In genomic region chr5:88960342-88961105, GRCm38 (mm10) we compare ENCODE assay signal across 20 mouse cellular contexts.
DNase-seq lines count a peak whose midpoint lies in the region; ATAC-seq and TF ChIP-seq lines count a peak whose summit lies in the region.
"Had no signal": no experiment of that assay in that cellular context is flagged by ENCODE, and none has a peak within 500 bp of the region (broad histone marks: within the 10 kb centered on the region; RNA-seq: fewer than 3 reads in every experiment).

No protein-coding gene starts in this region.

- H3K4me1 ChIP-seq in heart, embryonic 12.5 days (replicated peaks), result peaks cover 17% of the 10 kb centered on the region
- H3K4me1 ChIP-seq in heart, embryonic 10.5 days, result peaks cover 15% of the 10 kb centered on the region; the same call in 1 of the 2 replicates
- H3K4me1 ChIP-seq: hindbrain, embryonic 13.5 days; limb, embryonic 10.5 days; midbrain, embryonic 12.5 days; neural tube, embryonic 12.5 days had no signal

- H3K4me2 ChIP-seq in heart, embryonic 12.5 days, result no peak overlapping the region
- H3K4me2 ChIP-seq: hindbrain, embryonic 13.5 days; liver, embryonic 13.5 days; lung, embryonic 15.5 days; midbrain, embryonic 12.5 days; neural tube, embryonic 12.5 days had no signal

- WGBS in heart, embryonic 12.5 days, result 55% methylated on average over 5 of the region's 5 CpGs
- 71% methylated on average over 5 of the region's 5 CpGs for WGBS in heart, embryonic 10.5 days

- no peaks in the 10 kb centered on the region for H3K27me3 ChIP-seq in heart, embryonic 12.5 days (replicated peaks)
- no peaks in the 10 kb centered on the region for H3K27me3 ChIP-seq in heart, embryonic 10.5 days (ENCODE audit: insufficient read depth, poor library complexity, severe bottlenecking)
- H3K27me3 ChIP-seq: hindbrain, embryonic 13.5 days; liver, embryonic 13.5 days; lung, embryonic 15.5 days; midbrain, embryonic 12.5 days; neural tube, embryonic 12.5 days had no signal

- no peak for TF ChIP-seq CTCF in brain, embryonic 14.5 days (IDR thresholded peaks at IDR 0.05; ENCODE audit: borderline replicate concordance, extremely low read depth, insufficient read depth, insufficient read length)

- H3K4me3 ChIP-seq in heart, embryonic 12.5 days, result no peak overlapping the region
- H3K4me3 ChIP-seq in heart, embryonic 10.5 days, result no peak overlapping the region
- H3K4me3 ChIP-seq: hindbrain, embryonic 13.5 days; limb, embryonic 10.5 days; liver, embryonic 13.5 days; lung, embryonic 15.5 days; midbrain, embryonic 12.5 days; neural tube, embryonic 12.5 days had no signal

- no peaks in the 10 kb centered on the region for H3K36me3 ChIP-seq in heart, embryonic 12.5 days
- H3K36me3 ChIP-seq in heart, embryonic 10.5 days, result no peaks in the 10 kb centered on the region
- H3K36me3 ChIP-seq: hindbrain, embryonic 13.5 days; limb, embryonic 10.5 days; liver, embryonic 13.5 days; lung, embryonic 15.5 days; midbrain, embryonic 12.5 days; neural tube, embryonic 12.5 days had no signal

- no peak for TF ChIP-seq POLR2A in brain, embryonic 14.5 days (IDR thresholded peaks at IDR 0.05; ENCODE audit: borderline replicate concordance, extremely low read depth, insufficient read depth, insufficient read length, poor library complexity, severe bottlenecking)

- no peak for ATAC-seq in heart, embryonic 12.5 days (ENCODE audit: insufficient number of reproducible peaks, low FRiP score)
- ATAC-seq: inflammation-experienced regulatory T-cells, adult 6 months had no signal

- no peak for DNase-seq in heart, embryonic 10.5 days (ENCODE audit: low spot score)
- peak; percentile 44 for DNase-seq in kidney, adult 9 months
- no peak for DNase-seq in kidney, postnatal 14 days
- DNase-seq in brain, adult 2 months (ENCODE audit: low read depth, low spot score), result peak; percentile 54
- peak; percentile 34 for DNase-seq in brain, embryonic 14.5 days (ENCODE audit: low read depth)
- no peak for DNase-seq in urinary bladder, postnatal 4 days (ENCODE audit: low spot score in 2 of 2)
- DNase-seq: adrenal gland, adult 2 months; cerebellum, adult 11 months; cerebellum, postnatal 10 days; gastrocnemius, postnatal 36 days; liver, embryonic 13.5 days; spleen, adult 18-20 months; thymus, postnatal 25 days had no signal

- no peaks in the 10 kb centered on the region for H3K9me3 ChIP-seq in heart, embryonic 12.5 days (replicated peaks)
- H3K9me3 ChIP-seq in heart, embryonic 10.5 days, result no peaks in the 10 kb centered on the region
- H3K9me3 ChIP-seq: hindbrain, embryonic 13.5 days; limb, embryonic 10.5 days; liver, embryonic 13.5 days; lung, embryonic 15.5 days; midbrain, embryonic 12.5 days; neural tube, embryonic 12.5 days had no signal

- H3K9ac ChIP-seq in heart, embryonic 12.5 days, result no peak overlapping the region
- H3K9ac ChIP-seq: hindbrain, embryonic 13.5 days; liver, embryonic 13.5 days; lung, embryonic 15.5 days; midbrain, embryonic 12.5 days; neural tube, embryonic 12.5 days had no signal

- peak overlapping the region; percentile 1; the same call in 1 of the 2 replicates for H3K27ac ChIP-seq in heart, embryonic 12.5 days (ENCODE audit: poor library complexity, severe bottlenecking)
- H3K27ac ChIP-seq in heart, embryonic 10.5 days, result no peak overlapping the region
- H3K27ac ChIP-seq: hindbrain, embryonic 13.5 days; limb, embryonic 10.5 days; liver, embryonic 13.5 days; lung, embryonic 15.5 days; midbrain, embryonic 12.5 days; neural tube, embryonic 12.5 days had no signal

Comparison
In these comparisons a context has a peak if more than half of its experiments do, and no peak if none do; other contexts are left out.
1. DNase-seq: peak in kidney, adult 9 months (single experiment), brain, adult 2 months (single experiment) and brain, embryonic 14.5 days (single experiment); none in heart, embryonic 10.5 days (single experiment), kidney, postnatal 14 days (single experiment) and urinary bladder, postnatal 4 days (0 of 2).